Mouse (Mus musculus): ENCODE measurements around the gene Nmbr. TPM values are rescaled to one million over a fixed set of nuclear protein-coding genes. Genes with fewer than 3 reads are reported as not detected.

The Nmbr gene
- 0.73 TPM in 1 of 2 replicates, not detected in the other for polyA plus RNA-seq (2016; fragmentation: Nextera tagmentation; extraction: Ambion mirVana)

- under 1% methylated on average over 50 of the region's 50 CpGs for WGBS
- peak within 1 kb of the TSS; percentile 89 for H3K27ac ChIP-seq
These were observed at the start of gene Nmbr, which contains the start of gene Vta1 for GRCm38 (mm10) chr10:14705072-14706066. Gene Nmbr, plus strand, starts transcription at chr10:14705591. Gene Vta1, minus strand, starts transcription at chr10:14705560.

GRCm38 (mm10) chr10:14660875-14661274, 44.5 kb upstream of the Nmbr start:
- Histone ChIP-seq H3K27ac (no peak overlapping the region), H3K27me3 (ENCODE audit: low read depth, poor library complexity, severe bottlenecking) (no peaks in the 10 kb centered on the region), H3K4me1 (no peaks in the 10 kb centered on the region), H3K4me3 (no peak overlapping the region), H3K9me3 (replicated peaks) (no peaks in the 10 kb centered on the region), H3K36me3 (peaks cover 25% of the 10 kb centered on the region)
- 83% methylated on average over 2 of the region's 2 CpGs for WGBS
- DNase-seq (ENCODE audit: low spot score): no peak

More at GRCm38 (mm10) chr10:14705072-14706066, at the start of gene Nmbr, which contains the start of gene Vta1:
- peak within 1 kb of the TSS; percentile 88 for H3K4me3 ChIP-seq
- no peaks in the 10 kb centered on the region for H3K27me3 ChIP-seq (ENCODE audit: low read depth, poor library complexity, severe bottlenecking)
- peak; percentile 95 for DNase-seq (ENCODE audit: low spot score)
- H3K4me1 ChIP-seq: peaks cover 13% of the 10 kb centered on the region
- no peaks in the 10 kb centered on the region for H3K9me3 ChIP-seq (replicated peaks)
- H3K36me3 ChIP-seq: no peaks in the 10 kb centered on the region

DNA sequence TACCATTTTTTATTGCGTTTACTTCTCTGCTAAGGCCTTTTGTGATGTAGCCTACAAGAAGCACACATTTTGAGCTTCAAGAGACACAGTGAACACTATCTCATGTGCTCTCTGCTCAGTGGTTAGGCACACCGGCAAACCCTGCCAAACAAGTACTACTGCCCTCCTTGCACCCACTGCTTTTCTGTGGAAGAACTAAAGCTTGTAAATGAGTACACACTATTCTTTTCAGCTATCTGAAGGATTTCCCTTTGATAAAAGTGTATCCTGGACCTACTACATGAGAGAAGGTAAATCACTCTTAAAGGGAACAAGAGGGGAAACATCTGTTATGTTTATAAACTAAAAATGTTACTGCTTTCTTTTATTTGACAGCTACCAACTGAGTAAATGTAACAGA, 39.2 kb upstream of the Nmbr start:
- H3K36me3 ChIP-seq: peaks cover 35% of the 10 kb centered on the region
- DNase-seq (ENCODE audit: low spot score): no peak
- no peaks in the 10 kb centered on the region for H3K4me1 ChIP-seq
- 97% methylated on average over 2 of the region's 2 CpGs for WGBS
- H3K27ac ChIP-seq: no peak overlapping the region
- no peaks in the 10 kb centered on the region for H3K9me3 ChIP-seq (replicated peaks)
- no peak overlapping the region for H3K4me3 ChIP-seq
- no peaks in the 10 kb centered on the region for H3K27me3 ChIP-seq (ENCODE audit: low read depth, poor library complexity, severe bottlenecking)

- H3K27me3 ChIP-seq (ENCODE audit: low read depth, poor library complexity, severe bottlenecking): no peaks in the 10 kb centered on the region
- no peak overlapping the region for H3K27ac ChIP-seq
- no peak overlapping the region for H3K4me3 ChIP-seq
- no peak for DNase-seq (ENCODE audit: low spot score)
- no peaks in the 10 kb centered on the region for H3K4me1 ChIP-seq
- H3K9me3 ChIP-seq (replicated peaks): no peaks in the 10 kb centered on the region
- peaks cover 21% of the 10 kb centered on the region for H3K36me3 ChIP-seq
- WGBS: 96% methylated on average over 1 of the region's 1 CpGs
These were observed 19.7 kb upstream of the Nmbr start for GRCm38 (mm10) chr10:14685663-14686062.

- no peaks in the 10 kb centered on the region for H3K9me3 ChIP-seq (replicated peaks)
- peaks cover 21% of the 10 kb centered on the region for H3K36me3 ChIP-seq
- no peak overlapping the region for H3K4me3 ChIP-seq
- DNase-seq (ENCODE audit: low spot score): no peak
- H3K4me1 ChIP-seq: no peaks in the 10 kb centered on the region
- H3K27ac ChIP-seq: no peak overlapping the region
- WGBS: 88% methylated on average over 6 of the region's 6 CpGs
- H3K27me3 ChIP-seq (ENCODE audit: low read depth, poor library complexity, severe bottlenecking): no peaks in the 10 kb centered on the region
These were observed 16.5 kb upstream of the Nmbr start for GRCm38 (mm10) chr10:14688785-14689442.

DNA sequence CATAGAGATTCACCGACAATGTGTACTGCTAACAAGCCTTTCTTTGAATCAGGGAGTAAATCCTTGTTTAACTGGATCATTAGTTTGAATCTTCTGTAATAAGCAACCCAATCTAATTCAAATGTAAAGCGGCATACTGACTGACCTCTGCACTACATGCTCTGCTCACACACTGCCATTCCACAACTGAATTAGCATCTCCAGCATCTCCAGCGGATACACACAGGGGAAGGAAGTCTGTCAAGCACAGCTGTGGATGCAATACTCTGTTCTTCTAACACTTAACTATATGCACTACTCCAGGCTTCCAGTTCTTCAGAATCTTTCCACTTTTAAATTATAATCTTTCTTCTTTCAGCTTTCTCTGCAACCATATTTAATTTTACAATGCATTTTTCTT, 15.0 kb upstream of the Nmbr start:
- Histone ChIP-seq H3K9me3 (replicated peaks) (no peaks in the 10 kb centered on the region), H3K27me3 (ENCODE audit: low read depth, poor library complexity, severe bottlenecking) (no peaks in the 10 kb centered on the region), H3K36me3 (peaks cover 17% of the 10 kb centered on the region), H3K4me1 (no peaks in the 10 kb centered on the region), H3K27ac (no peak overlapping the region), H3K4me3 (no peak overlapping the region)
- WGBS: 93% methylated on average over 3 of the region's 3 CpGs
- no peak for DNase-seq (ENCODE audit: low spot score)

- H3K27ac ChIP-seq: no peak overlapping the region
- no peaks in the 10 kb centered on the region for H3K9me3 ChIP-seq (replicated peaks)
- no peak for DNase-seq (ENCODE audit: low spot score)
- 55% methylated on average over 1 of the region's 1 CpGs for WGBS
- H3K27me3 ChIP-seq (ENCODE audit: low read depth, poor library complexity, severe bottlenecking): no peaks in the 10 kb centered on the region
- H3K4me3 ChIP-seq: no peak overlapping the region
- H3K4me1 ChIP-seq: peaks cover 13% of the 10 kb centered on the region
- no peaks in the 10 kb centered on the region for H3K36me3 ChIP-seq
These were observed 2.2 kb upstream of the Nmbr start for GRCm38 (mm10) chr10:14703239-14703638.

DNA sequence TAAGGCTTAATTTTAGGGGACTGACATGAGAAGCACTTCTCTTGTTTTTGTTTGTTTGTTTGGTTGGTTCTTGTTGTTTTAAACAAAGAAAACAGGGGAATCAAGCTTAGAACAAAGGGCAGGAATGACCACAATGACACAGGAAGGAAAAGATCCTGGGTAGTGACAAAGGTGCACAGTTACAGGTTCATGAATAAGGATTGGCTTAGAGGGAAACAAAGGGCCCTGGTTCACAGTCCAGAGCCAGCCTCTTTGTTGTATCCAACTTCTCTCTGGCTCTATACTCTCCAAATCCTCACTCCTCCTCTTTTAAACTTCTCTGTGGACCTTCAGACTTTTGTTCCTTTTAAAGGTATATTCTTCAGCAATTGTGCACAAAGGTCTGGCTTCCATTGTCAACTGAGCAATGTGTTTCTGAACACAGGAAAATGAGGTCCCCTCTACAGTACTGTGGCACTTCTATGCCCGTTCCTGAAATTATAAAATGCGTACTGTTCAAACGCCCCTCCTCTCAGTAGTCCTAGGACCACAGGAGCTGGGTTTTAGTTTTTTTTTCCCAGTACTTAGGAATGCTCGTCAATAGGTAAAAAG, 1.5 kb upstream of the Nmbr start:
- 77% methylated on average over 4 of the region's 4 CpGs for WGBS
- H3K9me3 ChIP-seq (replicated peaks): no peaks in the 10 kb centered on the region
- H3K36me3 ChIP-seq: no peaks in the 10 kb centered on the region
- DNase-seq (ENCODE audit: low spot score): no peak
- no peaks in the 10 kb centered on the region for H3K27me3 ChIP-seq (ENCODE audit: low read depth, poor library complexity, severe bottlenecking)
- peak overlapping the region; percentile 88 for H3K4me3 ChIP-seq
- H3K4me1 ChIP-seq: peaks cover 13% of the 10 kb centered on the region
- H3K27ac ChIP-seq: no peak overlapping the region

DNA sequence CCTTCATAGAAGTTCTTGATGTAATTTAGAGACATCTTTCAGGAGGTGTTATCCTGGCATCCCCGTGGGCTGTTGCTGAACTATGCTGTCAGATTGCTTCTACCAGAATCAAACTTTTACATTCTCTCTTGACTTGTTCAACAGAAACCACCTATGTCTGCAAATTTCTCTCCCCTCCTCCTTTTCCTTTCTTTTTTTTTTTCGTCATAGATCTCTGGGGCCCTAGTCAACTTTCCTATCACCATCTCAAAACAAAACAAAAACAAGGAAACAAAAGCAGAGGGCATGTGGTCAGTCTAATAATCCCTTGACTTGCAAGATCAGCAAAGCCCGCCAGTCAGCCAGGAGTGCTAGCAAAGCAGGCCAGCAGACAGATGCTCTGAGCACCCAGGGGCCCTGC, 12.7 kb downstream of the Nmbr start, which contains the start of gene Gje1:
Gje1 (minus strand) TSS at position 101 of the 400 bp plus-strand sequence.
- no peaks in the 10 kb centered on the region for H3K27me3 ChIP-seq (ENCODE audit: low read depth, poor library complexity, severe bottlenecking)
- H3K4me3 ChIP-seq: no peak within 1 kb of the TSS
- WGBS: 73% methylated on average over 3 of the region's 3 CpGs

DNA sequence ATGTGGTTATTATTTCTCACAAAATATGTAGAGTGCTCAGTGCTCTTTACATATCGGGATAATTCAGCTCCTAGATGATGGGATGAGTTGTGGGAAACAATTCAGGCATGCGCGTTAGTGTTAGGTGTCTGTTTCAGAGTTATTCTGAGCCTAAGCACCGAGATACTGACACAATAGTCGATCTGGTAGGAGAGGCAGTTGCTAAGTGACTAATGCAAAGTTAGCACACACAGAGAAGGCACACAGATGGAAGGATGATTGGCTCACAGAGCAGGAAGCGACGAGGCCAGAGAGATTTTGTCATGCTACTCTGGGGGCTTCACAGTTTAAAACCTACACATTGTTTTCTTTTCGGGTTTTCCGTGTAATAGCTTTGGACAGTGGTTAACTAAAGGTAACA, 20.3 kb downstream of the Nmbr start:
- 86% methylated on average over 9 of the region's 9 CpGs for WGBS
- Histone ChIP-seq H3K27ac (no peak overlapping the region), H3K4me3 (no peak overlapping the region), H3K27me3 (ENCODE audit: low read depth, poor library complexity, severe bottlenecking) (no peaks in the 10 kb centered on the region), H3K4me1 (no peaks in the 10 kb centered on the region), H3K9me3 (replicated peaks) (no peaks in the 10 kb centered on the region), H3K36me3 (no peaks in the 10 kb centered on the region)
- DNase-seq (ENCODE audit: low spot score): no peak

More for the DNA sequence above, 12.7 kb downstream of the Nmbr start, which contains the start of gene Gje1:
- Histone ChIP-seq H3K4me1 (no peaks in the 10 kb centered on the region), H3K9me3 (replicated peaks) (no peaks in the 10 kb centered on the region), H3K27ac (no peak within 1 kb of the TSS), H3K36me3 (no peaks in the 10 kb centered on the region)
- no peak for DNase-seq (ENCODE audit: low spot score)

- Histone ChIP-seq H3K27me3 (ENCODE audit: low read depth, poor library complexity, severe bottlenecking) (no peaks in the 10 kb centered on the region), H3K9me3 (replicated peaks) (no peaks in the 10 kb centered on the region), H3K36me3 (no peaks in the 10 kb centered on the region), H3K4me1 (no peaks in the 10 kb centered on the region), H3K4me3 (no peak overlapping the region), H3K27ac (no peak overlapping the region)
- WGBS: 12% methylated on average over 2 of the region's 2 CpGs
- DNase-seq (ENCODE audit: low spot score): no peak
These were observed 28.9 kb downstream of the Nmbr start for GRCm38 (mm10) chr10:14734285-14734684.

DNA sequence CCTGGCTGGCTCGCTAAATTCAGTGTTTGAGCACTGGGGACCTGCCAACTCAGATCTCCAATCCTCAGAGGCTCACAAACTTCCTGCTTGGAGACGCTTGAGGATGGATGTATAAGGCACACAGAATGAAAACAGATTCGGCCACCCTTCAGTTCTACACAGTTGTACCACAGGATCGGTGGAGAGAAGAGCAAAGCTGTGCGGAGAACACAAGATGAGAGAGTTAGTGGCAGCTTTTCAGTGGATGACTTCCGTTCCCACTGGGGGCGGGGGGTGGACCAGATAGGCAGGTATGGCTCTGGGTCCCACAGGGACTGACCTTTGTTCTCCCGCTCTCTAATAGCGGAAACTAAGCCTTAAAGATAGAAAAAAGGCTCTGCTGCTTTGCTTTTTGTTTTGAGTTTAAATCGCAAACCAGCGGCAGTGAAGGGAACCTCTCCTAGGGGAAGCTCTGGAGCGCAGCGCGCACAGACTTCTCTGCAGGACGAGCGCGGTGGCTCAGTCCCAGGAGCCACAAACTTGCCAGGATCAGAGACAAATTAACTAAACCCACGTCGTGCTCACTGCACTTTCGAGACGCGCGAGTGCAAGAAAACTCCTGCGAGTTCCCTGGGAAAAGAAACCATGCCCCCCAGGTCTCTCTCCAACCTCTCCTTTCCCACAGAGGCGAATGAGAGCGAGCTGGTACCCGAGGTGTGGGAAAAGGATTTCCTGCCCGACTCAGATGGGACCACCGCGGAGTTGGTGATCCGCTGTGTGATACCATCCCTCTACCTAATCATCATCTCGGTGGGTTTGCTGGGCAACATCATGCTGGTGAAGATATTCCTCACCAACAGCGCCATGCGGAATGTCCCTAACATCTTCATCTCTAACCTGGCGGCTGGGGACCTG, 54.5 kb downstream of the Nmbr start:
- 3% methylated on average over 35 of the region's 35 CpGs for WGBS
- peak; percentile 42 for DNase-seq (ENCODE audit: low spot score)
- H3K4me1 ChIP-seq: peaks cover 8% of the 10 kb centered on the region; the same call in 1 of the 2 replicates

More for the DNA sequence above, 54.5 kb downstream of the Nmbr start:
- Histone ChIP-seq H3K27me3 (ENCODE audit: low read depth, poor library complexity, severe bottlenecking) (peaks cover 21% of the 10 kb centered on the region), H3K36me3 (no peaks in the 10 kb centered on the region), H3K4me3 (peak overlapping the region; percentile 52), H3K27ac (no peak overlapping the region), H3K9me3 (replicated peaks) (no peaks in the 10 kb centered on the region)

Measured in limb, embryonic 10.5 days (tissue).